In genomic region chr9:107289211-107290076, GRCm38 (mm10) we compare ENCODE assay signal across 8 mouse cellular contexts. TPM values are rescaled to one million over a fixed set of nuclear protein-coding genes. Genes with fewer than 3 reads are reported as not detected.
DNase-seq lines count a peak whose midpoint lies in the region; ATAC-seq and TF ChIP-seq lines count a peak whose summit lies in the region.

Mapkapk3 (minus strand) TSS chr9:107289877.

- peak within 1 kb of the TSS; percentile 83 for H3K4me3 ChIP-seq in cortical plate, adult 2 months (ENCODE audit: insufficient read depth, low read length)
- H3K4me3 ChIP-seq in hindbrain, postnatal 0 days (ENCODE audit: low read length) = peak within 1 kb of the TSS; percentile 41
- peak within 1 kb of the TSS; percentile 57 for H3K4me3 ChIP-seq in limb, embryonic 10.5 days
- peak within 1 kb of the TSS; percentile 37 for H3K4me3 ChIP-seq in midbrain, embryonic 11.5 days (ENCODE audit: low read depth, low read length)

- H3K27ac ChIP-seq in cortical plate, adult 2 months (ENCODE audit: insufficient read depth, low read length) = no peak within 1 kb of the TSS; the same call in 1 of the 2 replicates
- H3K27ac ChIP-seq in hindbrain, postnatal 0 days = no peak within 1 kb of the TSS
- peak within 1 kb of the TSS; percentile 16; the same call in 1 of the 2 replicates for H3K27ac ChIP-seq in limb, embryonic 10.5 days
- no peak within 1 kb of the TSS for H3K27ac ChIP-seq in midbrain, embryonic 11.5 days (ENCODE audit: low read depth, low read length)

- H3K27me3 ChIP-seq in hindbrain, postnatal 0 days (ENCODE audit: insufficient read depth, low read length) = peaks cover 7% of the 10 kb centered on the region; the same call in 1 of the 2 replicates
- H3K27me3 ChIP-seq in limb, embryonic 10.5 days (ENCODE audit: low read depth, poor library complexity, severe bottlenecking) = peaks cover 28% of the 10 kb centered on the region
- peaks cover 5% of the 10 kb centered on the region for H3K27me3 ChIP-seq in midbrain, embryonic 11.5 days (ENCODE audit: control insufficient read depth, insufficient read depth, low read length)

- no peak for DNase-seq in cerebellum, adult 9-10 months
- DNase-seq in gastrocnemius, postnatal 10 days = peak; percentile 81
- DNase-seq in hindbrain, postnatal 0 days (ENCODE audit: low spot score) = peak; percentile 77
- peak; percentile 86 for DNase-seq in limb, embryonic 10.5 days (ENCODE audit: low spot score)
- peak; percentile 95 for DNase-seq in midbrain, embryonic 11.5 days (ENCODE audit: low spot score, missing footprints)
- DNase-seq in spleen, adult 18-20 months = peak; percentile 84 to 87

- no peaks in the 10 kb centered on the region for H3K9me3 ChIP-seq in hindbrain, postnatal 0 days (ENCODE audit: low read length)
- H3K9me3 ChIP-seq in limb, embryonic 10.5 days (replicated peaks) = no peaks in the 10 kb centered on the region
- no peaks in the 10 kb centered on the region for H3K9me3 ChIP-seq in midbrain, embryonic 11.5 days (ENCODE audit: control insufficient read depth, low read length)

- peak within 1 kb of the TSS; percentile 40; the same call in 1 of the 2 replicates for H3K9ac ChIP-seq in hindbrain, postnatal 0 days (replicated peaks; ENCODE audit: low read length)
- peak within 1 kb of the TSS; percentile 52 for H3K9ac ChIP-seq in midbrain, embryonic 11.5 days (ENCODE audit: low read length)

- ATAC-seq in cerebellum, adult (ENCODE audit: insufficient number of reproducible peaks, low FRiP score, low TSS enrichment) = peak; percentile 43; the same call in 1 of the 2 replicates
- ATAC-seq in hindbrain, postnatal 0 days = peak; percentile 78
- peak; percentile 72 for ATAC-seq in midbrain, embryonic 11.5 days (ENCODE audit: low FRiP score)

- peak within 1 kb of the TSS; percentile 79 for H3K4me2 ChIP-seq in hindbrain, postnatal 0 days (ENCODE audit: low read depth, low read length)
- peak within 1 kb of the TSS; percentile 81 for H3K4me2 ChIP-seq in midbrain, embryonic 11.5 days

- TF ChIP-seq POLR2A in cortical plate, adult 2 months (IDR thresholded peaks at IDR 0.05; ENCODE audit: extremely low read depth, insufficient read depth, low read length) = no peak

- no peak for TF ChIP-seq CTCF in cortical plate, adult 2 months (IDR thresholded peaks at IDR 0.05; ENCODE audit: extremely low read depth, insufficient read depth, low read length)
- peak; percentile 37 for TF ChIP-seq CTCF in hindbrain, postnatal 0 days (IDR thresholded peaks at IDR 0.05; ENCODE audit: low read depth)

- 2% methylated on average over 49 of the region's 49 CpGs for WGBS in hindbrain, postnatal 0 days
- WGBS in limb, embryonic 10.5 days = 3% methylated on average over 49 of the region's 49 CpGs
- WGBS in midbrain, embryonic 11.5 days = 4% methylated on average over 49 of the region's 49 CpGs

- H3K36me3 ChIP-seq in hindbrain, postnatal 0 days (ENCODE audit: insufficient read depth, low read length) = no peaks in the 10 kb centered on the region
- no peaks in the 10 kb centered on the region for H3K36me3 ChIP-seq in limb, embryonic 10.5 days
- no peaks in the 10 kb centered on the region for H3K36me3 ChIP-seq in midbrain, embryonic 11.5 days (ENCODE audit: control insufficient read depth, insufficient read depth, low read length)

- H3K4me1 ChIP-seq in cortical plate, adult 2 months (ENCODE audit: control insufficient read depth, insufficient read depth, low read length) = no peaks in the 10 kb centered on the region
- peaks cover 9% of the 10 kb centered on the region; the same call in 1 of the 2 replicates for H3K4me1 ChIP-seq in hindbrain, postnatal 0 days (ENCODE audit: insufficient read depth, low read length)
- H3K4me1 ChIP-seq in limb, embryonic 10.5 days = peaks cover 38% of the 10 kb centered on the region
- H3K4me1 ChIP-seq in midbrain, embryonic 11.5 days (ENCODE audit: control insufficient read depth, insufficient read depth, low read length) = peaks cover 7% of the 10 kb centered on the region; the same call in 1 of the 2 replicates

RNA-seq across cellular contexts. Expression of gene Mapkapk3, which starts in this region (rescaled TPM):
- polyA plus RNA-seq in cortical plate, adult 2 months (2012; rRNA removed) = 4.4 and 5.1 TPM in 2 replicates
- total RNA-seq in gastrocnemius, postnatal 10 days (2021) = 10 to 100 TPM; 11.0 to 14.4 TPM
- total RNA-seq in hindbrain, postnatal 0 days (2014; rRNA removed) = 3.5 and 3.8 TPM in 2 replicates
- 2.6 and 3.0 TPM in 2 replicates for polyA plus RNA-seq in hindbrain, postnatal 0 days (2015; fragmentation: Nextera tagmentation; extraction: Ambion mirVana)
- polyA plus RNA-seq in limb, embryonic 10.5 days (2016; fragmentation: Nextera tagmentation; extraction: Ambion mirVana) = 5.3 and 5.9 TPM in 2 replicates
- polyA plus RNA-seq in midbrain, embryonic 11.5 days (2014; fragmentation: Nextera tagmentation; extraction: Ambion mirVana) = 2.5 and 2.7 TPM in 2 replicates
